Comparison of ENCODE assay signal across 13 mouse cellular contexts in genomic region chr16:90521191-90521950, GRCm38 (mm10).
DNase-seq lines count a peak whose midpoint lies in the region; ATAC-seq and TF ChIP-seq lines count a peak whose summit lies in the region.
"Had no signal": no experiment of that assay in that cellular context is flagged by ENCODE, and none has a peak within 500 bp of the region (broad histone marks: within the 10 kb centered on the region; RNA-seq: fewer than 3 reads in every experiment).

No protein-coding gene starts in this region.

- H3K4me1 ChIP-seq in ES-Bruce4 (ENCODE audit: control insufficient read depth, insufficient read depth, low read length) (peaks cover 2% of the 10 kb centered on the region), ES-E14 (ENCODE audit: control insufficient read depth in 2 of 2, insufficient read depth in 2 of 2, low read length in 2 of 2, poor library complexity in 1 of 2) (peaks cover 16 to 24% of the 10 kb centered on the region in 2 experiments)
- peaks cover 18% of the 10 kb centered on the region for H3K4me1 ChIP-seq in forebrain, embryonic 14.5 days (ENCODE audit: control insufficient read depth, insufficient read depth, low read length)
- H3K4me1 ChIP-seq in limb, embryonic 13.5 days, result peaks cover 68% of the 10 kb centered on the region

- no peak for TF ChIP-seq EP300 in ES-Bruce4 (IDR thresholded peaks at IDR 0.05; ENCODE audit: insufficient read depth, low read depth, low read length)

- 9% methylated on average over 10 of the region's 10 CpGs for WGBS in forebrain, embryonic 14.5 days
- WGBS in limb, embryonic 13.5 days, result 16% methylated on average over 10 of the region's 10 CpGs

- H3K27me3 ChIP-seq in ES-Bruce4 (ENCODE audit: control insufficient read depth, insufficient read depth, low read length, poor library complexity, severe bottlenecking), result no peaks in the 10 kb centered on the region
- H3K27me3 ChIP-seq in forebrain, embryonic 14.5 days (replicated peaks; ENCODE audit: control insufficient read depth, insufficient read depth, low read length), result no peaks in the 10 kb centered on the region
- no peaks in the 10 kb centered on the region; the same call in 1 of the 2 replicates for H3K27me3 ChIP-seq in limb, embryonic 13.5 days
- H3K27me3 ChIP-seq: limb, embryonic 15.5 days had no signal

- no peak for TF ChIP-seq POLR2A in ES-Bruce4 (IDR thresholded peaks at IDR 0.05; ENCODE audit: insufficient read depth, low read length)

- no peak overlapping the region for H3K9ac ChIP-seq in ES-Bruce4 (ENCODE audit: low read depth, poor library complexity, severe bottlenecking)
- H3K9ac ChIP-seq in ES-E14 (ENCODE audit: insufficient read depth, low read depth, low read length, poor library complexity, severe bottlenecking), result no peak overlapping the region
- no peak overlapping the region for H3K9ac ChIP-seq in forebrain, embryonic 14.5 days (ENCODE audit: low read length)
- H3K9ac ChIP-seq in limb, embryonic 13.5 days, result no peak overlapping the region
- H3K9ac ChIP-seq: limb, embryonic 15.5 days had no signal

- H3K4me2 ChIP-seq in forebrain, embryonic 14.5 days (ENCODE audit: low read length), result no peak overlapping the region
- H3K4me2 ChIP-seq in limb, embryonic 13.5 days (replicated peaks), result no peak overlapping the region
- H3K4me2 ChIP-seq: limb, embryonic 15.5 days had no signal

- peak overlapping the region; percentile 71 for H3K27ac ChIP-seq in ES-Bruce4 (ENCODE audit: insufficient read depth, low read length)
- 0 out of 2 replicates have a peak overlapping the region, but pooled peaks have one; percentile 48 for H3K27ac ChIP-seq in ES-E14 (ENCODE audit: insufficient read depth, low read depth, low read length, poor library complexity, severe bottlenecking)
- peak overlapping the region; percentile 63 for H3K27ac ChIP-seq in forebrain, embryonic 14.5 days (ENCODE audit: low read depth, low read length)
- peak overlapping the region; percentile 15; the same call in 1 of the 2 replicates for H3K27ac ChIP-seq in limb, embryonic 13.5 days
- H3K27ac ChIP-seq: limb, embryonic 15.5 days had no signal

- no peaks in the 10 kb centered on the region for H3K9me3 ChIP-seq in ES-Bruce4 (replicated peaks; ENCODE audit: control insufficient read depth, insufficient read depth, low read length, poor library complexity, severe bottlenecking)
- H3K9me3 ChIP-seq in ES-E14 (ENCODE audit: control insufficient read depth, insufficient read depth, low read depth, low read length), result no peaks in the 10 kb centered on the region
- no peaks in the 10 kb centered on the region for H3K9me3 ChIP-seq in forebrain, embryonic 14.5 days (replicated peaks; ENCODE audit: control insufficient read depth, low read length)
- no peaks in the 10 kb centered on the region for H3K9me3 ChIP-seq in limb, embryonic 13.5 days
- H3K9me3 ChIP-seq: limb, embryonic 15.5 days had no signal

- in situ Hi-C loops in ES-E14 (cut with MboI; ENCODE audit: low sequenced_read_pairs in 2 of 2, unreplicated experiment in 2 of 2), result no loop called here

- ATAC-seq in forebrain, embryonic 14.5 days, result no peak; the same call in 1 of the 2 replicates
- ATAC-seq in limb, embryonic 13.5 days (ENCODE audit: low FRiP score, low read depth), result no peak

- no peak for TF ChIP-seq CTCF in ES-Bruce4 (IDR thresholded peaks at IDR 0.05; ENCODE audit: low read depth, low read length)

- H3K4me3 ChIP-seq in ES-Bruce4 (ENCODE audit: low read depth, low read length), result no peak overlapping the region
- no peak overlapping the region for H3K4me3 ChIP-seq in ES-E14 (ENCODE audit: insufficient read depth in 1 of 2, low read depth in 1 of 2, low read length in 2 of 2, poor library complexity in 1 of 2, severe bottlenecking in 1 of 2)
- no peak overlapping the region for H3K4me3 ChIP-seq in forebrain, embryonic 14.5 days (ENCODE audit: low read depth, low read length)
- H3K4me3 ChIP-seq in limb, embryonic 13.5 days, result no peak overlapping the region
- H3K4me3 ChIP-seq: erythroblast, embryonic 14.5 days; limb, embryonic 15.5 days had no signal

- H3K36me3 ChIP-seq in ES-Bruce4 (ENCODE audit: control insufficient read depth, insufficient read depth, low read length, poor library complexity, severe bottlenecking) (no peaks in the 10 kb centered on the region), ES-E14 (ENCODE audit: control insufficient read depth, insufficient read depth, low read length, poor library complexity, severe bottlenecking) (no peaks in the 10 kb centered on the region)
- H3K36me3 ChIP-seq in forebrain, embryonic 14.5 days (ENCODE audit: control insufficient read depth, insufficient read depth, low read length), result no peaks in the 10 kb centered on the region
- H3K36me3 ChIP-seq in limb, embryonic 13.5 days, result no peaks in the 10 kb centered on the region
- H3K36me3 ChIP-seq: limb, embryonic 15.5 days had no signal

- intact Hi-C loops in left cerebral cortex, postnatal 14 days (cut with DNase I), result no loop called here

- DNase-seq in ES-E14 (ENCODE audit: low read depth, low spot score) (no peak), liver (no peak)
- no peak for DNase-seq in forebrain, embryonic 14.5 days (ENCODE audit: low spot score)
- no peak for DNase-seq in left cerebral cortex, postnatal 14 days (ENCODE audit: low spot score in 2 of 2)
- DNase-seq in right cerebral cortex, postnatal 36 days (ENCODE audit: low spot score in 2 of 2), result no peak
- DNase-seq in thymus, adult 18-20 months, result no peak
- DNase-seq: cerebellum, adult 11-12 months; gastrocnemius, postnatal 25 days; lung, postnatal 36 days had no signal

TF ChIP-seq in ES-E14, 5 proteins besides CTCF, POLR2A, EP300 and RAD21:
- TF ChIP-seq MAFK (IDR thresholded peaks at IDR 0.05; ENCODE audit: insufficient read depth, low read depth, low read length) (no peak), CHD2 (IDR thresholded peaks at IDR 0.05; ENCODE audit: low read depth, low read length) (no peak), ZC3H11A (IDR thresholded peaks at IDR 0.05; ENCODE audit: borderline replicate concordance, low read depth, low read length) (no peak), ZNF384 (IDR thresholded peaks at IDR 0.05; ENCODE audit: low read depth, low read length) (no peak), HCFC1 (IDR thresholded peaks at IDR 0.05; ENCODE audit: borderline replicate concordance, insufficient read depth, low read length) (no peak)

Comparison
In these comparisons a context has a peak if more than half of its experiments do, and no peak if none do; other contexts are left out.
1. H3K27ac ChIP-seq: peak in every context shown above with its lines; median percentile 71 in ES-Bruce4; 63 in forebrain, embryonic 14.5 days; 48 in ES-E14; 15 in limb, embryonic 13.5 days.